Mouse (Mus musculus) limb, embryonic 14.5 days (tissue): Measurements from ENCODE around the gene Arhgef2. TPM values are rescaled to one million over a fixed set of nuclear protein-coding genes. Genes with fewer than 3 reads are reported as not detected.

Experiments used
- ATAC-seq: fragments of 200-750 bp; cut with Nextera tagmentation; 2 replicates; pipeline ENCODE4 v1.8.0; 2017; ENCODE audit warnings: low read depth, moderate number of reproducible peaks, moderate TSS enrichment; ENCODE audit not compliant: low FRiP score
- DNase-seq: peaks from one replicate; pipeline ENCODE4 v3.0.0-alpha.2; 2015; ENCODE audit warnings: low spot score
- H3K27ac ChIP-seq: fragments of 300-500 bp; sonication (generic); replicated peaks from 2 replicates; pipeline ENCODE4 v1.5.1; 2014; ENCODE audit warnings: low read depth, mild to moderate bottlenecking, low read length, moderate library complexity, mixed read lengths
- H3K27me3 ChIP-seq: fragments of 300-500 bp; sonication (generic); 2 replicates; pipeline ENCODE4 v1.6.1; 2014; ENCODE audit warnings: low read length, mixed read lengths; ENCODE audit not compliant: control insufficient read depth, insufficient read depth
- H3K36me3 ChIP-seq: fragments of 300-500 bp; sonication (generic); 2 replicates; pipeline ENCODE4 v1.6.1; 2014; ENCODE audit warnings: mild to moderate bottlenecking, low read length, moderate library complexity, mixed read lengths; ENCODE audit not compliant: control insufficient read depth, insufficient read depth
- H3K4me1 ChIP-seq: fragments of 300-500 bp; sonication (generic); 2 replicates; pipeline ENCODE4 v1.6.1; 2014; ENCODE audit warnings: antibody characterized with exemption, low read length, mixed read lengths; ENCODE audit not compliant: control insufficient read depth, insufficient read depth
- H3K4me2 ChIP-seq: fragments of 300-500 bp; sonication (generic); replicated peaks from 2 replicates; pipeline ENCODE4 v1.6.1; 2014; ENCODE audit warnings: low read depth, mild to moderate bottlenecking, low read length, moderate library complexity; ENCODE audit not compliant: severe bottlenecking
- H3K4me3 ChIP-seq: fragments of 300-500 bp; sonication (generic); replicated peaks from 2 replicates; pipeline ENCODE4 v1.5.1; 2014; ENCODE audit warnings: low read length
- H3K9ac ChIP-seq: fragments of 300-500 bp; sonication (generic); 2 replicates; pipeline ENCODE4 v1.6.1; 2014; ENCODE audit warnings: mild to moderate bottlenecking, low read depth, low read length, moderate library complexity; ENCODE audit not compliant: severe bottlenecking
- H3K9me3 ChIP-seq: fragments of 300-500 bp; sonication (generic); 2 replicates; pipeline ENCODE4 v1.6.1; 2016; ENCODE audit warnings: low read length; ENCODE audit not compliant: control insufficient read depth
- POLR2A ChIP-seq: fragments of 200-500 bp; IDR thresholded peaks from 2 replicates; pipeline ENCODE4 v1.8.0; 2012; ENCODE audit warnings: inconsistent platforms, mild to moderate bottlenecking, moderate library complexity, borderline replicate concordance; ENCODE audit not compliant: insufficient read depth, insufficient read length; ENCODE audit errors: extremely low read depth
- WGBS: fragments of 180-500 bp; shearing (Covaris S2); extraction: QIAGEN DNeasy Blood & Tissue Kit; methylation state at CpG from one replicate; pipeline ENCODE4 v1.1.7; 2014; 5-methylcytosine and 5-hydroxymethylcytosine counted together
- polyA plus RNA-seq, 2 experiments: library from polyadenylated mRNA; depleted of rRNA in 1 of 2; stranded (reverse) in 1 of 2; unstranded in 1 of 2; fragments of >200 nt; fragmentation: Nextera tagmentation in 1 of 2; extraction: Ambion mirVana in 1 of 2; gene quantifications; 2 replicates each; pipeline versions ENCODE4 v1.2.1 to v1.2.3; 2012 to 2014

Arhgef2 gene
- polyA plus RNA-seq, 2 experiments = 81.9 to 84.7 TPM

DNA sequence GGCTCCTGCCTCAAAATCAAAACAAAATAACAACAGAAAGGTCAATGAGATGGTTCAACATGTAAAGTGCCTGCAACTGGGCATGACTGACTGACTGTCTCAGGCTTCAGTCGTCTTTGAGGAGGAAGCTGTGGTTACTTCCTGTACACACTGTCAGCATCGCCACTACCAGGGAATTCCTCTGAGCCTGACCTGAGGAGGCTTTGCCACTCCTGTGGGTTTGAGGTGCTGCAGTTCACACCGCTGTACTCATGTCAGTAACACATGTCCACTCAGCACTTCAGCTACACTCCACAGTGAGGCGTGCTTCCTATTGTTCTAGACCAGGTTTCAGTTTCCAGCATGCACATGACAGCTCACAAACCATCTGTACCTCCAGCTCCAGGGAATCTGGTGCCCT lies 58.3 kb downstream of the Arhgef2 start:
- WGBS = 79% methylated on average over 4 of the region's 4 CpGs
- Histone ChIP-seq H3K9me3 (no peaks in the 10 kb centered on the region), H3K36me3 (no peaks in the 10 kb centered on the region), H3K4me3 (no peak overlapping the region), H3K4me1 (no peaks in the 10 kb centered on the region), H3K27ac (no peak overlapping the region), H3K9ac (no peak overlapping the region), H3K4me2 (no peak overlapping the region), H3K27me3 (no peaks in the 10 kb centered on the region)
- no peak for ATAC-seq
- no peak for TF ChIP-seq POLR2A
- no peak for DNase-seq

DNA sequence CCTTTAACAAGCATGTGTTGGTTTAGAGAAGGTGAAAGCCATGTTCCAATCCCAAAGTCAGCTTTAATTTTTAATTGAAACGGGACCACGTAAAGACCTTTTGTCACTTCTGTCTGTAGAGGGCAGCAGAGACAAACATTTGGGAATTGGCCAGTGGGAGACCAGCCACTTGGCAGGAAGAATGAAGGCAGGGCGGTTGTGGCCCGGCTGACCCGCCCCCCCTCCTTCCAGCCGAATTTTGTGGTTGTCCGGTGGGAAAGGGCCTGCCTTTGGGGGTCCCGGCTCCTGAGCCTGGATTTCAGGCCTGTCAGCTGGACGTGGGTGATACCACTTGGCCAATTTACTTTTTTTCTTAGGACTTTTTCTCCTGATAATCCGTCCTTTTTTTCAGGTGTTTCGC lies 71.6 kb downstream of the Arhgef2 start:
- no peaks in the 10 kb centered on the region for H3K9me3 ChIP-seq
- peak overlapping the region; percentile 62 for H3K4me2 ChIP-seq
- no peak for TF ChIP-seq POLR2A
- H3K36me3 ChIP-seq = no peaks in the 10 kb centered on the region
- peak overlapping the region; percentile 48; the same call in 1 of the 2 replicates for H3K9ac ChIP-seq
- ATAC-seq = peak; percentile 81
- no peaks in the 10 kb centered on the region for H3K27me3 ChIP-seq
- no peak overlapping the region for H3K27ac ChIP-seq
- peak overlapping the region; percentile 26 for H3K4me3 ChIP-seq
- WGBS = 11% methylated on average over 11 of the region's 11 CpGs
- DNase-seq = peak; percentile 88
- no peaks in the 10 kb centered on the region for H3K4me1 ChIP-seq

DNA sequence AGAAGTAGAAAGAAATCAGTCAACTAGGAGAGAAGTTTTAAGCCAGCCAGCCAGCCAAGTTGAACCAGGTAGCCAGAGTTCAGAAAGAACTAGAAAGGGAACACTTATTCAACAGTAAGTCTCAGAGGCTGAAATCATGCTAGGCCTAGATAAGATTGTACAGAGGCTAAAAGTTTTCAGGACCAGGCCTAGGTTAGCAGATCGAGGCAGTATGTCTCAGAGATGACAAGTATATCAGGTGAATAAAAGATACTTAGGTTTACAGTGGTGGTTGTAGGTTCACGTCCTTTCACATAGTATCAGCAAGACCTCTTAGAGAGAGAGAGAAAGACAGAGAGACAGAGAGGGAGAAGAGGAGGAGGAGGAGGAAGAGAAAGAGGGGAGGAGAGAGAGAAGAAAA lies 78.0 kb downstream of the Arhgef2 start:
- DNase-seq = no peak
- Histone ChIP-seq H3K27me3 (no peaks in the 10 kb centered on the region), H3K27ac (no peak overlapping the region), H3K9me3 (no peaks in the 10 kb centered on the region), H3K4me3 (no peak overlapping the region), H3K9ac (no peak overlapping the region), H3K4me1 (peaks cover 9% of the 10 kb centered on the region), H3K4me2 (no peak overlapping the region), H3K36me3 (peaks cover 15% of the 10 kb centered on the region)
- WGBS = 86% methylated on average over 2 of the region's 2 CpGs
- ATAC-seq = no peak
- no peak for TF ChIP-seq POLR2A

DNA sequence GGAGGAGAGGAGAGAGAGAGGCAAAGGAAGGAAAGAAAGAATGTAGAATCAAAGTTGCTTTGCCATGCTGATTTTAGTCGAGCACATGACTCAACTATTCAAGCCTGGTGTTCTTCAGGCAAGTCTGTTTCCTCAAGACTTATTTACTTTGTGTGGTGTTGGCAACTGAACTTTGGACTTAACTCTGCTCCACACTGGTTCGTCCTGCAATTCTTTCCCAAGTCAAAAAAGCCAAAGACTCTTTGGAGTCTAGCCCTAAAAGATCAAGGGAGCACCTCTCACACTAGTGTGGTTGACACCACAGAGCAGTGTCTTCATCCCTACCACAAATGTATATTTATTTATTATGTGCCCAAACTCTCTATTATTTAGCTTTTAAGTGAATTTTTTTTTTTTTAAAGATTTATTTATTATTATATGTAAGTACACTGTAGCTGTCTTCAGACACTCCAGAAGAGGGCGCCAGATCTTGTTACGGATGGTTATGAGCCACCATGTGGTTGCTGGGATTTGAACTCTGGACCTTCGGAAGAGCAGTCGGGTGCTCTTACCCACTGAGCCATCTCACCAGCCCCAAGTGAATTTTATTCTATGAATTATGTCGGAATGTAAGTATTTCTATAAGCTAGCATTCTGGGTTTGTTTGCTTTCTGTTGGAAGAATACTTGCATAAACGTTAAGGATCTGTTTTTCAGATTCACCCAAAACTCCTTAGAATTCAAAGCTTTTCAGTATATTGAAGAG lies 78.6 kb downstream of the Arhgef2 start:
- Histone ChIP-seq H3K4me2 (peak overlapping the region; percentile 57), H3K9ac (peak overlapping the region; percentile 57), H3K4me3 (peak overlapping the region; percentile 88), H3K9me3 (no peaks in the 10 kb centered on the region), H3K36me3 (peaks cover 21% of the 10 kb centered on the region), H3K4me1 (peaks cover 9% of the 10 kb centered on the region), H3K27ac (peak overlapping the region; percentile 99), H3K27me3 (no peaks in the 10 kb centered on the region)
- no peak for DNase-seq
- no peak for ATAC-seq
- TF ChIP-seq POLR2A = no peak
- WGBS = 63% methylated on average over 7 of the region's 8 CpGs

DNA sequence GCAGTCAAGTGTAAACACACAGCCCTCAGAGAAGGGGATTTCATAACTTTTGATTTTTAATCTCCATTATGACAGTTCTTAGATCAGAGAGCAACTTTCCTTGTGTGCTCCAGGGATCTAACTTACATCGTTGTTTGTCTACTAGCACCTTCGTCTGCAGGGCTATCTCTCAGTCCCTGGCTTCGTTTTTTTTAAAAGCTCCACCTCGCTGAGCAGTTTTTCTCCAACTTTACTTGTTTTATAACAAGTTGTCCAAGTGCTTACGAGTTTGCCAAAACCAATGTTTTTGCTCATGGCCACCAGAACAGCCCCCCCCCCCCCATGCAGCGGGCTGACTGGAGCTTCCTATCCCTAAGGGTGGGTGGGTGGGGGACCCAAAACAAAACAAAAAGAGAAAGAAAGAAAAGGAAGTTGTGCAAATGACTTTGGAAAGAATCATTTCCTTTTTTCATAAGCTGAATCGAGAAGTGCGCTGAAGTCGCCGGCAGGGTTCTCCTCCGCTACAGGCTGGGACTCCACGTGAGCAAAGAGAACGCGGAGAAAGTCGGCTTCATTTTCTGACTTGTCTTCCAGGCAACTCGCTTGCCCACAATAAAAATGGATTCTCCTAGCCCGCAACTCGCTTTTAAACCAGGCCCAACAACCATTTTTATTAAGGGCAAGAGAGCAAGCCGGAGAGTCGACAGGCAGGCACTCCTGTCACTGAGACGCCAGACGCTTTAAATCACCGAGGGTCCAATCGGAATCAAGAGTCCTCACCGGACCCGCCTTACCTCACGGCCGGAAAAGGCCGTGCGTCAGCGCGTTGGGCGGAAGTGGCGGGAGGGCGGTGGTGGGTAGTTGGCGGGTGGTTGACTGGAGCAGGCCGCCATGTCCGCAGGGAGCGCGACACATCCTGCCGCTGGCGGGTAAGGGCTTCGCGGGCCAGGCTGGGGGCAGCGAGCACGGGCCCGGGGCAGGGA lies 79.5 kb downstream of the Arhgef2 start, which contains the start of gene Khdc4:
Gene Khdc4, plus strand, starts transcription at position 824 of the 962 bp plus-strand sequence.
- DNase-seq (peak; percentile 99), ATAC-seq (peak; percentile 99)
- TF ChIP-seq POLR2A = peak; percentile 93; the same call in 1 of the 2 replicates
- Histone ChIP-seq H3K4me1 (peaks cover 9% of the 10 kb centered on the region), H3K27me3 (no peaks in the 10 kb centered on the region), H3K9ac (peak within 1 kb of the TSS; percentile 85), H3K36me3 (peaks cover 29% of the 10 kb centered on the region), H3K4me3 (peak within 1 kb of the TSS; percentile 88), H3K27ac (peak within 1 kb of the TSS; percentile 99), H3K4me2 (peak within 1 kb of the TSS; percentile 81), H3K9me3 (no peaks in the 10 kb centered on the region)
- 1% methylated on average over 47 of the region's 47 CpGs for WGBS
